Mouse (Mus musculus) right cerebral cortex, adult 2 months (tissue): ENCODE data around the gene Gabrg3.

Experiments used
- DNase-seq, 2 experiments: peaks; one replicate each; pipeline ENCODE4 v3.0.0; 2021 to 2022; ENCODE audit warnings: low spot score in 2 of 2

Gene Gabrg3

DNA sequence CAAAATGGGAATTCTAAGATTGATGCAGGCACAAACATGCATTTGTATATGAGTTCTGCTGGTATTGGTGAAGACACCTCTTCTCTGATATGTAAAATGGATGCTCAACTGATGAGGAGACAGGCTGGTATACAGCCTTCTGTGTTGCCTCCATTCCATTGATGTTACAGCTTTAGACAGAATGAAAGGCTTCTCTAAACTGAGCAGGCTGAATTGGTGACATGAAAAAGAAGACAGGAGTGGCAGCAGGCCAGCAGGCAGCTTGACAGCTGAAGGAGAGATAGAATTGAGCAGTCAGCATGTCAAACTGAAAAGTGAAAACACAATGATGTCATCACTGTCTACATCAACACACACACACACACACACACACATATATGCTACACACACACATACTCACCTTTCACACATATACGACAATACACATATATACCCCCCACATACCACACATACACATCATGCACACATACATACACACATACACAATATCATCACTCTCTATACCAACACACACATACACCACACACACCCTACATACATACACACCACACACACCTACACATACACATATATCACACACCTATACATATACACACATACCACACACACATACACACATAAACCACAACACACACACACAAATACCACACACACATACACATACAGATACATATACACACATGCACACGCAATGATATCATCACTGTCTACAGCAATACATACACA, 315.4 kb downstream of the Gabrg3 start:
- no peak for DNase-seq

DNA sequence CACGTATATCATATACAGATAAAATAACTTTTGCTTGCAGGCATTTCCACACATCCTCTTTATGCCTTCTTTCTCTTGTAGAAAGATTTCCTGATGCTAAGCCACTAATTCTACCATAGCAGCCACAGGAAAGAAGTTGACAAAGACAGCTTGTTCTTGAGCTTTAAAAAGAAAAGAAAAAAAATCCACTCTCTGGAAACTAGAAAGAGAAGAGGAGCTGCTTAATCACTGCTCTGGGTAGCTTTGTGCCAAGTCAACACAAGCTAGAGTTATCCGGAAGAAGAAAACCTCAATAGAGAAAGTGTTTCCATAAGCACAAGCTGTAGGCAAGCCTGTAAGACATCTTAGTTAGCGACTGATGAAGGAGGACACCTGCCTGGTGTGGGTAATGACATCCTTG, 321.6 kb downstream of the Gabrg3 start:
- DNase-seq, result no peak

- no peak for DNase-seq
Measured at GRCm38 (mm10) chr7:57050906-57051635, 335.9 kb downstream of the Gabrg3 start.

- peak; percentile 25 to 40 for DNase-seq
Measured at GRCm38 (mm10) chr7:57037861-57038421, 349.0 kb downstream of the Gabrg3 start.

DNA sequence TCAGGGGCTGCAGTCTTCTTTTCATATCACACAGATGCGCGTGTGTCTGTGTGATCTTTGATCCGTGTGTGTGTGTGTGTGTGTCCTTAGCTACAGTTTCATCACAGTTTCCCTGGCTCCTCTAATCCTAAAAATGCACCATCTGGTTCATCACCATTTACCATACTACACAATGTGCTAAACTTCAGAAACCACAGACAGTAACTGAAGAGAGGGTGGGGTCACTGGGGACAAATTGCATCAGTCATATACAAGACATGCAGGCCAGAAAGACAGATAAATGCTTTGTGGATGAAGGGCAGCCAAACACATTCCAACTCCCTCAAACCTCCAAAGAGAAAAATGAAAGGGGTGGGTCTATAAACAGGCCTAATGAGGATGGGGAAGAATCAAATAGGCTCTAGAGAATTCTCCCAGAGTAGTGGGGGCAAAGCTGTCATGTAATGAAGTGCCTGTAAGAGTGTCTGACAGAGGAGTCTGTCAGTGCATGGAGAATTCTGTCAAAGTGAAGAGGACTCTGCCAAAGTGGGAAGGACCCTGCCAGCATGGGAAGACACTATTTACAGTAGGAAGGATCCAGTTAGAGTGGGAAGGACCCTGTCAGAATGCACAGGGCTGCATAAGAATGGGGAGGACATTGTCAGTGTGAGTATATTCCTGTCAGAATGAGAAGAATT, 386.3 kb downstream of the Gabrg3 start:
- no peak for DNase-seq

GRCm38 (mm10) chr7:56997713-56998624, 389.0 kb downstream of the Gabrg3 start:
- DNase-seq, result peak in 1 of 2 experiments; percentile 5

DNA sequence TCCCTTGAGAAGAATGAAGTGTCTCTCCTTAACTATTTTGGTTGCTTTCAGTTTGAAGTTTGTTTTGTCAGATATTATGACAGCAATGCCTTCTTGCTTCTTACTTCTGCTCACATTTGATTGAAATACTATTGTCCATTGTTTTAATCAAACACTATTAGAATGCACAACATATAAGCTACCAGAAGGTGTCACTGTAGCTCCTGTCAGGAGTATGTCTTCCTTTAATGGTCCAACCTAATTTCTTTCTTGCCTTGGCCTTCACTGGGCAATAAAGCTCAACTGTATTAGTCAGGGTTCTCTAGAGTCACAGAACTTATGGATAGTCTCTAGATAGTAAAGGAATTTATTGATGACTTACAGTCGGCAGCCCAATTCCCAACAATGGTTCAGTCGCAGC, 440.6 kb downstream of the Gabrg3 start:
- DNase-seq, result no peak

DNA sequence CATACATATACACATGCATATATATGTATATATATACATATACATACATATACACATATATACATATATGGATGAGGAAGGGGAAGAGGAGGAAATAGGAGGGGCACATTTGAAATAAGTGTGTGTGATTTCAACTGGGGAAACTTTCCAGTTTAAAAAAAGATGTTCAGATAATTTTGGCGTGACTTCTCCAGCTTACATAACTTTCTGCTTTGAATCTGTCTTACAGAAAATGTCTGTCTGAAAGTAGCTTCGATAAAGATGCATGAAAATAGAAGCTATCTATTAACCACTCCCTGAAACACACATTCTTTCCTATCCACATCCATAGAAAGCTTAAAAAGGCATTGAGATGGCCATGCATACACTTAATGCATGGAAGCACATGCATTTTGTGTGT, 445.4 kb downstream of the Gabrg3 start:
- DNase-seq, result peak in 1 of 2 experiments; percentile 9

GRCm38 (mm10) chr7:56938020-56938419, 449.0 kb downstream of the Gabrg3 start:
- DNase-seq, result no peak

DNA sequence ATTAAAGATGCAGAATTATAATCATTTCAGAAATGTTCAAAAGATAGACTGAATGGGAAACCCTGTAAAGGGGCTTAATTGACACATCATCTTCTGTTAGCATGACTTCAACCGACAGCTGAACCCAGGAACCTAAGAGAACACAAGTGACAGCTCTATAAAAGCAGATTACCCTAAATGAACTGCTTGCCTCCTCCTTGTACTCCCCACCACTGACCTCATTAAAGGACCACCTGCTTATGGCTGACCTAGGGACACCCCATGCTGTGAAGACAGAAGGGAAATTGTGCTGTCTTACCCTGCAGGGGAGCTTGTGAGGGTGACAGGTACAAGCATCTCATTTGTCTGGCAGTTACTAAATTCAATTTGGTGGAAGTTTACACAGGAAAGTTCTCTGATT, 467.5 kb downstream of the Gabrg3 start:
- no peak for DNase-seq

DNA sequence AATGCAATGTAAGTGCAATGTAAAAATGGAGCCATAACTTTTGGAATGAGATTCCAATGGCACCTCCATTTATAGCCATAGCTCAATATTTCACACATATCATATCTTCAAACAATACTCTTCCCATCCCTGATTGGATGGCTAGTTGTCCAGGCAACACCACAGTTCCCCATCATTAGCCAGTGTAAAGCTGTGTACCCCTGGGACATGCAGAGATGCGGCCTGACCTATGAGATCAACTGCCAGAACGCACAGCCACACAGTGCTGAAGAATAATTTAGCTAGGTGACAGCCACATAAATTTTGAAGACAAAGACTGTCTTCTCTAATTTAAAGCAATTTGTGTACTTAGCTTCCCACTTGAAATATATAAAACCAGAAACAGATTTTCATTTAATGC, 472.1 kb downstream of the Gabrg3 start:
- no peak for DNase-seq

- DNase-seq, result no peak
Measured at GRCm38 (mm10) chr7:56899762-56900161, 487.2 kb downstream of the Gabrg3 start.

- DNase-seq, result no peak
Measured at GRCm38 (mm10) chr7:56867314-56868075, 519.5 kb downstream of the Gabrg3 start.

DNA sequence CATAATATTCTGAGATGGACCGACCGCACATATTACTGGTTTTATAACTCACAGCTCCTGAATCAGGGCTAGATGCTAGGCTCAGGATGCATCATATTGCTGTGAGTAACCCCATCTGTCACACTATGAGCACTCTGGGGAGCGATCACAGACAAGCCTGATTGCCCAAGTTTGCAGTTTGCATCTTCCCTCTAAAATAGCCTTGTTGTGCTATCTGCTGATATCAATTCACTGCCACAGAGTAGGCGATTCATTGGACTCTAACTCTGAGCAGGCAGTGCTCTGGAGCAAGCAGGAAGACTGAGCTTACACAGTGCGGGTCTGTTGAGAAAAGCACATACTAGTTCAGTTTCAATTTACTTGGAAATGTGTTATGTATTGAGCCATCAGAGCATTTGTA, 543.4 kb downstream of the Gabrg3 start:
- DNase-seq, result peak; percentile 17 to 22

DNA sequence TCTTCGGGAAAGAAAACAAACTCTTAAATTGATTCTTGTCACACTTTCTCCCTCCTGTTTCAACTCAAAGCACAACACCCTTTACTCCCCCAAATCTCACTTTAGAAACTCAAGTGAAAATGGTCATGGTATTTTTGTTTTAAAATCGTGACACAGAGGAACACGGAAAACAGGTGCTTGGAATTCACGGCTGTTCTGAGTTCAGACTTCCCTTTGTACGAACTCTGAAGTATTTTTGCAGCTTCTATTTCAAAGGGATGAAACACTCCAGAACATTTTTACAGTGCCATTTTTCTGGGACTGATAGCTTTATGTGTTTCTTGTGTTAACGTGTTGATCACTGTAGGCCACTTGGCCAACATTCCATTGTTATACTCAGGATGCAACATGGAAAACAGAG, 561.5 kb downstream of the Gabrg3 start:
- DNase-seq, result no peak

- no peak for DNase-seq
Measured at GRCm38 (mm10) chr7:56801841-56802240, 585.1 kb downstream of the Gabrg3 start.

- DNase-seq, result peak; percentile 10 to 12
Measured at GRCm38 (mm10) chr7:56779122-56779521, 607.9 kb downstream of the Gabrg3 start.

GRCm38 (mm10) chr7:56768216-56768615, 618.8 kb downstream of the Gabrg3 start:
- DNase-seq, result no peak

- no peak for DNase-seq
Measured at GRCm38 (mm10) chr7:56767796-56768195, 619.2 kb downstream of the Gabrg3 start.

GRCm38 (mm10) chr7:56765612-56766445, 621.2 kb downstream of the Gabrg3 start:
- peak; percentile 31 to 51 for DNase-seq
